In the genomic region with DNA sequence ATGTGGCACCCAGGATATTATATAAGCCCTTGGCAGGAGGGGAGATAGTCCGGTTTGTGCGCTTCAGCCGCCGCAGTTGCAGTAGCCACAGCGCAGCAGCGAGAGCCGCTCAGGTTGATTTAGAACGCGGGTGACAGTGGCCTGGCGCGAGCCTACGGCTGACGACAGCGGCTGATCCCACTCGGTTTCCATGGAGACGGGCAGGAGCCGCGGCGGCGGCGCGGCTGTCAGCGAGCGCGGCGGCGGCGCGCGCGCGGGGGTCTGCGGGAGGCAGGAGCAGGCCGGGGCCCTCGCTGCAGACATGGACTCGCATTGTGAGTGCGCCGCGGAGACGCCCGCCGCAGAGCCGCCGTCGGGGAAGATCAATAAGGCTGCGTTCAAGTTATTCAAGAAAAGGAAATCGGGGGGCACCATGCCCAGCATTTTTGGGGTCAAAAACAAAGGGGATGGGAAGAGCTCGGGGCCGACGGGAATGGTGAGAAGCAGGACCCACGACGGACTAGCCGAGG, we compare ENCODE assay signal across 9 mouse cellular contexts. TPM values are rescaled to one million over a fixed set of nuclear protein-coding genes. Genes with fewer than 3 reads are reported as not detected.
A peak's percentile ranks its signal among the peaks of the same experiment; 100 is the strongest.
DNase-seq lines count a peak whose midpoint lies in the region; ATAC-seq lines count a peak whose summit lies in the region.
"Had no signal": no experiment of that assay in that cellular context is flagged by ENCODE, and none has a peak within 500 bp of the region (broad histone marks: within the 10 kb centered on the region; RNA-seq: fewer than 3 reads in every experiment).

No protein-coding gene starts in this region.

- peaks cover 50% of the 10 kb centered on the region for H3K27me3 ChIP-seq in heart, embryonic 15.5 days
- H3K27me3 ChIP-seq in liver, embryonic 13.5 days = peaks cover 46% of the 10 kb centered on the region
- no peaks in the 10 kb centered on the region for H3K27me3 ChIP-seq in neural tube, embryonic 14.5 days (ENCODE audit: control insufficient read depth, insufficient read depth, low read length)

- H3K27ac ChIP-seq in heart, embryonic 15.5 days = no peak overlapping the region
- H3K27ac ChIP-seq in liver, embryonic 13.5 days = no peak overlapping the region
- H3K27ac ChIP-seq in neural tube, embryonic 14.5 days (ENCODE audit: low read depth, low read length) = peak overlapping the region; percentile 97

- H3K4me3 ChIP-seq in heart, embryonic 15.5 days = peak overlapping the region; percentile 63
- H3K4me3 ChIP-seq in liver, embryonic 13.5 days (replicated peaks) = peak overlapping the region; percentile 52
- peak overlapping the region; percentile 91 for H3K4me3 ChIP-seq in neural tube, embryonic 14.5 days (ENCODE audit: low read depth, low read length)
- H3K4me3 ChIP-seq: myocyte had no signal

- H3K4me1 ChIP-seq in heart, embryonic 15.5 days (replicated peaks) = peaks cover 15% of the 10 kb centered on the region
- no peaks in the 10 kb centered on the region for H3K4me1 ChIP-seq in liver, embryonic 13.5 days (replicated peaks)
- H3K4me1 ChIP-seq in neural tube, embryonic 14.5 days (ENCODE audit: control insufficient read depth, insufficient read depth, low read length) = peaks cover 34% of the 10 kb centered on the region

- H3K36me3 ChIP-seq in heart, embryonic 15.5 days = no peaks in the 10 kb centered on the region
- H3K36me3 ChIP-seq in liver, embryonic 13.5 days = no peaks in the 10 kb centered on the region
- no peaks in the 10 kb centered on the region for H3K36me3 ChIP-seq in neural tube, embryonic 14.5 days (ENCODE audit: control insufficient read depth, insufficient read depth, low read length)

- ATAC-seq in heart, embryonic 15.5 days (replicated peaks; ENCODE audit: insufficient number of reproducible peaks, insufficient read depth, low FRiP score, low read depth) = peak; percentile 83
- no peak for ATAC-seq in liver, embryonic 13.5 days (ENCODE audit: low read depth)
- peak; percentile 94 for ATAC-seq in neural tube, embryonic 14.5 days (ENCODE audit: low read depth)

- peak overlapping the region; percentile 55 for H3K9ac ChIP-seq in heart, embryonic 15.5 days
- H3K9ac ChIP-seq in liver, embryonic 13.5 days = peak overlapping the region; percentile 33; the same call in 1 of the 2 replicates
- peak overlapping the region; percentile 97 for H3K9ac ChIP-seq in neural tube, embryonic 14.5 days (replicated peaks; ENCODE audit: low read depth, low read length)

- DNase-seq in heart, adult 11 months = peak; percentile 66
- DNase-seq in heart, adult 8-10 months (ENCODE audit: low spot score) = no peak
- DNase-seq in embryo, embryonic 10.5 days (ENCODE audit: low spot score) = peak; percentile 89
- DNase-seq in kidney, postnatal 4 days = peak; percentile 83 to 86
- no peak for DNase-seq in liver, embryonic 13.5 days
- peak; percentile 11 for DNase-seq in urinary bladder, postnatal 25 days (ENCODE audit: low spot score)

- no peaks in the 10 kb centered on the region for H3K9me3 ChIP-seq in heart, embryonic 15.5 days (replicated peaks)
- H3K9me3 ChIP-seq in liver, embryonic 13.5 days (replicated peaks) = no peaks in the 10 kb centered on the region
- H3K9me3 ChIP-seq in neural tube, embryonic 14.5 days (ENCODE audit: control insufficient read depth, low read length) = no peaks in the 10 kb centered on the region

- H3K4me2 ChIP-seq in heart, embryonic 15.5 days = peak overlapping the region; percentile 98
- H3K4me2 ChIP-seq in liver, embryonic 13.5 days = peak overlapping the region; percentile 63
- H3K4me2 ChIP-seq in neural tube, embryonic 14.5 days (ENCODE audit: low read depth, low read length) = peak overlapping the region; percentile 94

- WGBS in heart, embryonic 15.5 days = under 1% methylated on average over 53 of the region's 53 CpGs
- WGBS in liver, embryonic 13.5 days (ENCODE audit: insufficient replicate concordance) = under 1% methylated on average over 53 of the region's 53 CpGs
- WGBS in neural tube, embryonic 14.5 days = under 1% methylated on average over 44 of the region's 53 CpGs

RNA-seq across cellular contexts. Expression of a gene that starts 5.1 kb away (rescaled TPM):
- total RNA-seq in heart, adult 8-10 months (2022) = not detected
- polyA plus RNA-seq in heart, embryonic 15.5 days (2015; fragmentation: Nextera tagmentation; extraction: Ambion mirVana) = 0.48 and 1.1 TPM in 2 replicates
- polyA plus RNA-seq in liver, embryonic 13.5 days (2015; fragmentation: Nextera tagmentation; extraction: Ambion mirVana) = 0.22 and 0.24 TPM in 2 replicates
- 21.3 and 21.9 TPM in 2 replicates for polyA plus RNA-seq in neural tube, embryonic 14.5 days (2014; fragmentation: Nextera tagmentation; extraction: Ambion mirVana)
- polyA plus RNA-seq: myocyte had no signal

Comparison
In these comparisons a context has a peak if more than half of its experiments do, and no peak if none do; other contexts are left out.
1. DNase-seq: peak in heart, adult 11 months (single experiment), embryo, embryonic 10.5 days (single experiment), kidney, postnatal 4 days (2 of 2) and urinary bladder, postnatal 25 days (single experiment); none in heart, adult 8-10 months (single experiment) and liver, embryonic 13.5 days (single experiment).
2. H3K9ac ChIP-seq: peak in every context shown above with its lines; median percentile 97 in neural tube, embryonic 14.5 days; 55 in heart, embryonic 15.5 days; 33 in liver, embryonic 13.5 days.
3. RNA of a gene that starts 5.1 kb away (polyA plus RNA-seq): 21.3 to 21.9 TPM in neural tube, embryonic 14.5 days; 0.48 to 1.1 TPM in heart, embryonic 15.5 days and 0.22 to 0.24 TPM in liver, embryonic 13.5 days; every median in the first group is over 10 times any median in the second.
4. Peak in every context shown above with its lines, with median percentiles within 50 percentile points of each other: H3K4me2 ChIP-seq and H3K4me3 ChIP-seq.